Mouse (Mus musculus) lung, postnatal 0 days (tissue): Measurements from ENCODE around the gene Socs7.

Source experiments
- CTCF ChIP-seq: IDR thresholded peaks from 2 replicates; pipeline ENCODE4 v1.5.1; 2016; ENCODE audit warnings: antibody characterized with exemption, mild to moderate bottlenecking
- EP300 ChIP-seq: IDR thresholded peaks from 2 replicates; pipeline ENCODE4 v1.6.1; 2016; ENCODE audit warnings: antibody characterized with exemption, mild to moderate bottlenecking, control low read depth

DNA sequence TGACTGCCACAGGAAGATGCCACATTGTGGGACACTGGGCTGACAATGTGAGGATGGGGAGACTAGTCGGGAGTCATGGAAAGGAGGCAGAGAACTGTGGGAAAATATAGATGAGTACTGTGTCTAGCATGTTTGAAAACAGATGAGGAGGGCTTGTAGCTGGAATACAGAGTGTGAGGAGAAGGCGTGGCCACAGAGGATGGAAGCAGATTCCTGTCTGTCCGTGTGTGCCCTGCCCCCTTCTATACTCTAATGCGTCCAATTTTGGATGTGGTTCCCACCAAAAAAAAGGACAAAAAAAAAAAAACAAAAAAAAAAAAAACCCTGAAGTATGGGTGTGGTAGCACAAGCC, 66.4 kb downstream of the Socs7 start:
- TF ChIP-seq EP300 (no peak), CTCF (no peak)
